21 mouse cellular contexts compared by ENCODE assay signal in genomic region chr1:72108678-72109077, GRCm38 (mm10).
DNase-seq lines count a peak whose midpoint lies in the region; ATAC-seq lines count a peak whose summit lies in the region.
"Had no signal": no experiment of that assay in that cellular context is flagged by ENCODE, and none has a peak within 500 bp of the region (broad histone marks: within the 10 kb centered on the region; RNA-seq: fewer than 3 reads in every experiment).

No protein-coding gene starts in this region.

- no peak overlapping the region for H3K9ac ChIP-seq in embryonic facial prominence, embryonic 14.5 days (ENCODE audit: low read depth, low read length)
- no peak overlapping the region for H3K9ac ChIP-seq in limb, embryonic 12.5 days (replicated peaks)
- H3K9ac ChIP-seq: hindbrain, embryonic 12.5 days had no signal

- H3K9me3 ChIP-seq in embryonic facial prominence, embryonic 14.5 days (ENCODE audit: control insufficient read depth, low read length) = no peaks in the 10 kb centered on the region
- H3K9me3 ChIP-seq in limb, embryonic 12.5 days = no peaks in the 10 kb centered on the region
- H3K9me3 ChIP-seq: heart, embryonic 10.5 days; hindbrain, embryonic 12.5 days had no signal

- no peak overlapping the region for H3K27ac ChIP-seq in embryonic facial prominence, embryonic 14.5 days (replicated peaks; ENCODE audit: low read depth, low read length)
- peak overlapping the region; percentile 62 for H3K27ac ChIP-seq in limb, embryonic 12.5 days
- H3K27ac ChIP-seq: heart, embryonic 10.5 days; hindbrain, embryonic 12.5 days; stomach, postnatal 0 days had no signal

- H3K4me1 ChIP-seq in embryonic facial prominence, embryonic 14.5 days (ENCODE audit: control insufficient read depth, insufficient read depth, low read length) = no peaks in the 10 kb centered on the region
- H3K4me1 ChIP-seq in limb, embryonic 12.5 days (replicated peaks) = peaks cover 14% of the 10 kb centered on the region
- H3K4me1 ChIP-seq: heart, embryonic 10.5 days; hindbrain, embryonic 12.5 days had no signal

- no peaks in the 10 kb centered on the region for H3K27me3 ChIP-seq in embryonic facial prominence, embryonic 14.5 days (replicated peaks; ENCODE audit: control insufficient read depth, insufficient read depth, low read length)
- no peaks in the 10 kb centered on the region for H3K27me3 ChIP-seq in limb, embryonic 12.5 days
- H3K27me3 ChIP-seq: hindbrain, embryonic 12.5 days had no signal

- H3K4me3 ChIP-seq in embryonic facial prominence, embryonic 14.5 days (ENCODE audit: low read depth, low read length) = no peak overlapping the region
- H3K4me3 ChIP-seq in limb, embryonic 12.5 days (replicated peaks) = no peak overlapping the region
- H3K4me3 ChIP-seq: erythroblast, embryonic 14.5 days; heart, embryonic 10.5 days; hindbrain, embryonic 12.5 days had no signal

- H3K36me3 ChIP-seq in embryonic facial prominence, embryonic 14.5 days (ENCODE audit: control insufficient read depth, insufficient read depth, low read length) = no peaks in the 10 kb centered on the region
- no peaks in the 10 kb centered on the region for H3K36me3 ChIP-seq in limb, embryonic 12.5 days
- H3K36me3 ChIP-seq: heart, embryonic 10.5 days; hindbrain, embryonic 12.5 days had no signal

- peak; percentile 42 for DNase-seq in heart, adult 11 months
- no peak for DNase-seq in heart, adult 9 months (ENCODE audit: low spot score in 2 of 2)
- peak; percentile 62 for DNase-seq in 3T3-L1 (ENCODE audit: low read depth, low spot score)
- DNase-seq in embryonic facial prominence, embryonic 14.5 days (ENCODE audit: low spot score) = peak; percentile 20
- DNase-seq in cerebellum, adult 8-10 months = no peak
- DNase-seq in spleen, adult 12 weeks (ENCODE audit: low spot score) = no peak
- DNase-seq: adrenal gland, adult 2 months; B cell, adult 2 months; cerebellum, adult 9-10 months; gastrocnemius, postnatal 36 days; kidney, postnatal 36 days; layer of hippocampus, adult 9-11 months; liver; right cerebral cortex, postnatal 4 days had no signal

- WGBS in embryonic facial prominence, embryonic 14.5 days = 41% methylated on average over 8 of the region's 8 CpGs
- WGBS in limb, embryonic 12.5 days = 7% methylated on average over 8 of the region's 8 CpGs

- no peak for ATAC-seq in embryonic facial prominence, embryonic 14.5 days (ENCODE audit: low read depth)
- ATAC-seq in limb, embryonic 12.5 days (ENCODE audit: insufficient number of reproducible peaks, insufficient read depth, low FRiP score, low TSS enrichment, low read depth) = peak; percentile 79
- ATAC-seq: forebrain, embryonic 14.5 days; lung, postnatal 0 days had no signal

- H3K4me2 ChIP-seq in embryonic facial prominence, embryonic 14.5 days (ENCODE audit: low read depth, low read length) = no peak overlapping the region
- peak overlapping the region; percentile 15; the same call in 1 of the 2 replicates for H3K4me2 ChIP-seq in limb, embryonic 12.5 days
- H3K4me2 ChIP-seq: hindbrain, embryonic 12.5 days had no signal

Comparison
In these comparisons a context has a peak if more than half of its experiments do, and no peak if none do; other contexts are left out.
1. DNase-seq: peak in heart, adult 11 months (single experiment), 3T3-L1 (single experiment) and embryonic facial prominence, embryonic 14.5 days (single experiment); none in heart, adult 9 months (0 of 2), cerebellum, adult 8-10 months (single experiment) and spleen, adult 12 weeks (single experiment).